Mouse (Mus musculus): Measurements from ENCODE around the gene Ambra1.

DNA sequence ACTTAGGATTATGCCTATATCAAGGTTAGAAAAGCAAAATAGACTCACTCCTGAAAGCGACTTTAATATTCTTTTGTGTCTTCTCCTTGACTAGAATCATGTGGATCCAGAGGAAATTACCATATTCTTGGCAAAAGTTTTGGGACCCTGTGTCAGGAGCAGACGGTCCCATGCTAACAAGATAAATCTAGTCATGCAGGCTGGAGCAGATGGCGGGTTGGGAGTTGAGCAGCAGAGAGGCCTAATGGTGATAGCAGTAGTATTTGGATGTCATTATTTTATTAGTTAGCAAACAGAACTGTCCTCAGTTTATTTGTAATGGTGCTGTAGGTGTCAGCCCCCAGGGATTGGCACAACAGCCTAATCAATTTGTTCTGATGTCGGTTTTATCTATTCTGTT is 154.0 kb downstream of the Ambra1 start:
- TF ChIP-seq CTCF (IDR thresholded peaks at IDR 0.05; ENCODE audit: control insufficient read depth, insufficient read depth, low read length) (no peak), POLR2A (IDR thresholded peaks at IDR 0.05; ENCODE audit: borderline replicate concordance, control insufficient read depth, low read depth, low read length) (no peak)

Data from bone marrow, adult 2 months (tissue).